In the genomic region with DNA sequence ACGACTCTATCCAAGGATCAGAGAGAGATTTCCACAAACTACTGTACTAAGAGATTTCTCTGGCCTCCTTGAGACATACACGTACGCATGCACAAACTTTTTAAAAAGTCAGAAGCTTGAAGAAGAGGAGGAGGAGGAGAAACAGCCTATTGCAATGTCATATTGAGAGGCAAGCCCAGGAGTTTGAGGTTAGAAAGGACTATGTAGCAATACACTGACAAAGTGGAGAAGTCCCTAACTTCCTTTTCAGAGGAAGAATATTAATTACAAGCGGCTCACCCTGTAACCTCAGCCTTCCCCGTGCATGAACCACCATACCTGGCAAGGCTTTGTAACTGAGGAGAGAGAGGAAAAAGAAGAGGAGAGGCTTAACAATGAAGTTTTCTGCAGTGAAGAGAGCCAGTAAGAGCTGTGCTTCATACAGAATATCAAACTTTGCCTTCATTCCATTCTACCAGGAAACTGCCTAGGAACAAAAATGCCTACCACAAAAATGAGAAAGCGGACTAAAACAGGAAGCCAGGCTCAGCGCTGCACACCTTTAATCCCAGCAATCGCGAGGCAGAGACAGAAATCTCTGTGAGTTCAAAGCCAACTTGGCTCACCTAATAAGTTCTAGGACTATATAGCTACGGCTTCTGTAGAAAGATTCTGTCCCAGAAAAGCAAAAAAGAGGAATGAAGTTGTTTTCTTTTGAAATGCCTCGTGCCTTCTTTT, we compare ENCODE assay signal across 8 mouse cellular contexts. TPM values are rescaled to one million over a fixed set of nuclear protein-coding genes. Genes with fewer than 3 reads are reported as not detected.
DNase-seq lines count a peak whose midpoint lies in the region; ATAC-seq lines count a peak whose summit lies in the region.

No protein-coding gene starts in this region.

- H3K27me3 ChIP-seq in lung, embryonic 16.5 days (ENCODE audit: control insufficient read depth, insufficient read depth, low read depth, low read length) = no peaks in the 10 kb centered on the region
- no peaks in the 10 kb centered on the region for H3K27me3 ChIP-seq in embryonic facial prominence, embryonic 15.5 days
- no peaks in the 10 kb centered on the region for H3K27me3 ChIP-seq in liver, embryonic 11.5 days (replicated peaks; ENCODE audit: control insufficient read depth, insufficient read depth, low read length)
- no peaks in the 10 kb centered on the region for H3K27me3 ChIP-seq in stomach, embryonic 14.5 days (ENCODE audit: control insufficient read depth, insufficient read depth, low read length)

- peak overlapping the region; percentile 11; the same call in 1 of the 2 replicates for H3K27ac ChIP-seq in lung, embryonic 16.5 days (ENCODE audit: low read length)
- peak overlapping the region; percentile 87; the same call in 1 of the 2 replicates for H3K27ac ChIP-seq in embryonic facial prominence, embryonic 15.5 days (replicated peaks)
- peak overlapping the region; percentile 43 for H3K27ac ChIP-seq in liver, embryonic 11.5 days (ENCODE audit: low read depth, low read length)
- H3K27ac ChIP-seq in stomach, embryonic 14.5 days (ENCODE audit: low read length) = peak overlapping the region; percentile 6; the same call in 1 of the 2 replicates

- H3K4me2 ChIP-seq in lung, embryonic 16.5 days (ENCODE audit: low read depth, low read length) = peak overlapping the region; percentile 98
- H3K4me2 ChIP-seq in embryonic facial prominence, embryonic 15.5 days (replicated peaks) = peak overlapping the region; percentile 93
- H3K4me2 ChIP-seq in liver, embryonic 11.5 days = peak overlapping the region; percentile 95
- peak overlapping the region; percentile 95 for H3K4me2 ChIP-seq in stomach, embryonic 14.5 days (replicated peaks; ENCODE audit: low read depth, low read length)

- H3K4me1 ChIP-seq in lung, embryonic 16.5 days (replicated peaks; ENCODE audit: control insufficient read depth, insufficient read depth, low read length) = peaks cover 19% of the 10 kb centered on the region
- H3K4me1 ChIP-seq in embryonic facial prominence, embryonic 15.5 days = peaks cover 29% of the 10 kb centered on the region
- peaks cover 36% of the 10 kb centered on the region for H3K4me1 ChIP-seq in liver, embryonic 11.5 days (replicated peaks; ENCODE audit: control insufficient read depth, insufficient read depth, low read length)
- peaks cover 12% of the 10 kb centered on the region for H3K4me1 ChIP-seq in stomach, embryonic 14.5 days (ENCODE audit: control insufficient read depth, insufficient read depth, low read length)

- no peak for DNase-seq in lung, adult 18-20 months
- no peak for DNase-seq in liver, embryonic 11.5 days (ENCODE audit: low spot score)
- DNase-seq in urinary bladder, postnatal 4 days (ENCODE audit: low spot score in 2 of 2) = no peak
- no peak for DNase-seq in urinary bladder, adult 2 months (ENCODE audit: low spot score)

- H3K9me3 ChIP-seq in lung, embryonic 16.5 days (ENCODE audit: control insufficient read depth, low read length) = 0 out of 2 replicates have a peak, but pooled peaks cover 5% of the 10 kb centered on the region
- H3K9me3 ChIP-seq in embryonic facial prominence, embryonic 15.5 days (replicated peaks) = no peaks in the 10 kb centered on the region
- H3K9me3 ChIP-seq in liver, embryonic 11.5 days (ENCODE audit: control insufficient read depth, low read length) = no peaks in the 10 kb centered on the region
- H3K9me3 ChIP-seq in stomach, embryonic 14.5 days (ENCODE audit: control insufficient read depth, low read depth, low read length) = no peaks in the 10 kb centered on the region; the same call in 1 of the 2 replicates

- WGBS in lung, embryonic 16.5 days = 22% methylated on average over 11 of the region's 11 CpGs
- 23% methylated on average over 11 of the region's 11 CpGs for WGBS in embryonic facial prominence, embryonic 15.5 days
- 19% methylated on average over 11 of the region's 11 CpGs for WGBS in liver, embryonic 11.5 days
- 22% methylated on average over 11 of the region's 11 CpGs for WGBS in stomach, embryonic 14.5 days

- no peaks in the 10 kb centered on the region for H3K36me3 ChIP-seq in lung, embryonic 16.5 days (ENCODE audit: control insufficient read depth, insufficient read depth, low read length)
- H3K36me3 ChIP-seq in embryonic facial prominence, embryonic 15.5 days = peaks cover 7% of the 10 kb centered on the region; the same call in 1 of the 2 replicates
- peaks cover 8% of the 10 kb centered on the region; the same call in 1 of the 2 replicates for H3K36me3 ChIP-seq in liver, embryonic 11.5 days (ENCODE audit: control insufficient read depth, insufficient read depth, low read length)
- H3K36me3 ChIP-seq in stomach, embryonic 14.5 days (ENCODE audit: control insufficient read depth, insufficient read depth, low read length) = 0 out of 2 replicates have a peak, but pooled peaks cover 2% of the 10 kb centered on the region

- peak overlapping the region; percentile 88 for H3K9ac ChIP-seq in lung, embryonic 16.5 days (ENCODE audit: low read length)
- H3K9ac ChIP-seq in embryonic facial prominence, embryonic 15.5 days = peak overlapping the region; percentile 70; the same call in 1 of the 2 replicates
- peak overlapping the region; percentile 90 for H3K9ac ChIP-seq in liver, embryonic 11.5 days (ENCODE audit: low read depth, low read length)
- H3K9ac ChIP-seq in stomach, embryonic 14.5 days (replicated peaks; ENCODE audit: low read depth, low read length) = peak overlapping the region; percentile 78

- peak overlapping the region; percentile 92 for H3K4me3 ChIP-seq in lung, embryonic 16.5 days (ENCODE audit: low read length)
- peak overlapping the region; percentile 86 for H3K4me3 ChIP-seq in embryonic facial prominence, embryonic 15.5 days (replicated peaks)
- peak overlapping the region; percentile 93 for H3K4me3 ChIP-seq in liver, embryonic 11.5 days (ENCODE audit: low read depth, low read length)
- H3K4me3 ChIP-seq in stomach, embryonic 14.5 days (ENCODE audit: low read depth, low read length) = peak overlapping the region; percentile 83

- ATAC-seq in lung, embryonic 16.5 days (ENCODE audit: low read depth) = no peak
- no peak for ATAC-seq in embryonic facial prominence, embryonic 15.5 days (ENCODE audit: insufficient number of reproducible peaks, low FRiP score, low TSS enrichment, low read depth)
- ATAC-seq in liver, embryonic 11.5 days (replicated peaks; ENCODE audit: low FRiP score) = no peak
- ATAC-seq in stomach, embryonic 14.5 days (ENCODE audit: insufficient number of reproducible peaks, insufficient read depth, low FRiP score, low read depth) = no peak
- ATAC-seq in megakaryocyte-erythroid progenitor cell, adult 5-6 weeks (replicated peaks; ENCODE audit: low FRiP score, low TSS enrichment, poor library complexity, severe bottlenecking) = no peak

RNA-seq across cellular contexts. Expression of a gene that starts 0.5 kb away (rescaled TPM):
- 8.1 and 8.9 TPM in 2 replicates for polyA plus RNA-seq in lung, embryonic 16.5 days (2015; fragmentation: Nextera tagmentation; extraction: Ambion mirVana)
- 14.7 and 15.4 TPM in 2 replicates for polyA plus RNA-seq in embryonic facial prominence, embryonic 15.5 days (2015; fragmentation: Nextera tagmentation; extraction: Ambion mirVana)
- polyA plus RNA-seq in liver, embryonic 11.5 days (2014; fragmentation: Nextera tagmentation; extraction: Ambion mirVana) = 24.7 and 25.2 TPM in 2 replicates
- 10.1 and 11.7 TPM in 2 replicates for polyA plus RNA-seq in stomach, embryonic 14.5 days (2014; fragmentation: Nextera tagmentation; extraction: Ambion mirVana)
- 15.3 and 18.2 TPM in 2 replicates for total RNA-seq in megakaryocyte-erythroid progenitor cell, adult 5-6 weeks (2014; fragmentation: Nextera tagmentation)
- 12.5 and 15.5 TPM in 2 replicates for total RNA-seq in megakaryocyte-erythroid progenitor cell, adult 5-6 weeks (2017)
- polyA plus RNA-seq in urinary bladder, adult 2 months (2012; rRNA removed) = 8.6 and 9.2 TPM in 2 replicates

RNA-seq across cellular contexts. Expression of a gene that starts 28.2 kb away (rescaled TPM):
- polyA plus RNA-seq in lung, embryonic 16.5 days (2015; fragmentation: Nextera tagmentation; extraction: Ambion mirVana) = 46.1 and 46.6 TPM in 2 replicates
- polyA plus RNA-seq in embryonic facial prominence, embryonic 15.5 days (2015; fragmentation: Nextera tagmentation; extraction: Ambion mirVana) = 35.3 and 37.3 TPM in 2 replicates
- 25.2 and 26.8 TPM in 2 replicates for polyA plus RNA-seq in liver, embryonic 11.5 days (2014; fragmentation: Nextera tagmentation; extraction: Ambion mirVana)
- 34.8 and 36.5 TPM in 2 replicates for polyA plus RNA-seq in stomach, embryonic 14.5 days (2014; fragmentation: Nextera tagmentation; extraction: Ambion mirVana)
- total RNA-seq in megakaryocyte-erythroid progenitor cell, adult 5-6 weeks (2014; fragmentation: Nextera tagmentation) = 14.6 and 24.8 TPM in 2 replicates
- 8.8 and 11.7 TPM in 2 replicates for total RNA-seq in megakaryocyte-erythroid progenitor cell, adult 5-6 weeks (2017)
- 50.7 and 59.7 TPM in 2 replicates for polyA plus RNA-seq in urinary bladder, adult 2 months (2012; rRNA removed)

RNA-seq across cellular contexts. Expression of a gene that starts 34.7 kb away (rescaled TPM):
- not detected in 2 replicates for polyA plus RNA-seq in lung, embryonic 16.5 days (2015; fragmentation: Nextera tagmentation; extraction: Ambion mirVana)
- polyA plus RNA-seq in embryonic facial prominence, embryonic 15.5 days (2015; fragmentation: Nextera tagmentation; extraction: Ambion mirVana) = not detected in 2 replicates
- polyA plus RNA-seq in liver, embryonic 11.5 days (2014; fragmentation: Nextera tagmentation; extraction: Ambion mirVana) = not detected in 2 replicates
- 0.10 and 0.11 TPM in 2 replicates for polyA plus RNA-seq in stomach, embryonic 14.5 days (2014; fragmentation: Nextera tagmentation; extraction: Ambion mirVana)
- not detected in 2 replicates for total RNA-seq in megakaryocyte-erythroid progenitor cell, adult 5-6 weeks (2014; fragmentation: Nextera tagmentation)
- total RNA-seq in megakaryocyte-erythroid progenitor cell, adult 5-6 weeks (2017) = not detected in 2 replicates
- not detected in 2 replicates for polyA plus RNA-seq in urinary bladder, adult 2 months (2012; rRNA removed)

RNA-seq across cellular contexts. Expression of a gene that starts 37.7 kb away (rescaled TPM):
- 40.9 and 43.6 TPM in 2 replicates for polyA plus RNA-seq in lung, embryonic 16.5 days (2015; fragmentation: Nextera tagmentation; extraction: Ambion mirVana)
- 24.0 and 24.4 TPM in 2 replicates for polyA plus RNA-seq in embryonic facial prominence, embryonic 15.5 days (2015; fragmentation: Nextera tagmentation; extraction: Ambion mirVana)
- 22.5 and 22.6 TPM in 2 replicates for polyA plus RNA-seq in liver, embryonic 11.5 days (2014; fragmentation: Nextera tagmentation; extraction: Ambion mirVana)
- polyA plus RNA-seq in stomach, embryonic 14.5 days (2014; fragmentation: Nextera tagmentation; extraction: Ambion mirVana) = 27.2 and 27.3 TPM in 2 replicates
- total RNA-seq in megakaryocyte-erythroid progenitor cell, adult 5-6 weeks (2014; fragmentation: Nextera tagmentation) = 10.3 and 11.5 TPM in 2 replicates
- total RNA-seq in megakaryocyte-erythroid progenitor cell, adult 5-6 weeks (2017) = 17.8 and 18.6 TPM in 2 replicates
- polyA plus RNA-seq in urinary bladder, adult 2 months (2012; rRNA removed) = 13.2 and 13.8 TPM in 2 replicates

RNA-seq across cellular contexts. Expression of a gene that starts 59.4 kb away (rescaled TPM):
- 82.2 and 86.7 TPM in 2 replicates for polyA plus RNA-seq in lung, embryonic 16.5 days (2015; fragmentation: Nextera tagmentation; extraction: Ambion mirVana)
- 50.2 and 58.9 TPM in 2 replicates for polyA plus RNA-seq in embryonic facial prominence, embryonic 15.5 days (2015; fragmentation: Nextera tagmentation; extraction: Ambion mirVana)
- 42.9 and 44.2 TPM in 2 replicates for polyA plus RNA-seq in liver, embryonic 11.5 days (2014; fragmentation: Nextera tagmentation; extraction: Ambion mirVana)
- polyA plus RNA-seq in stomach, embryonic 14.5 days (2014; fragmentation: Nextera tagmentation; extraction: Ambion mirVana) = 44.4 and 48.8 TPM in 2 replicates
- total RNA-seq in megakaryocyte-erythroid progenitor cell, adult 5-6 weeks (2014; fragmentation: Nextera tagmentation) = not detected in 2 replicates
- total RNA-seq in megakaryocyte-erythroid progenitor cell, adult 5-6 weeks (2017) = 4.4 and 5.9 TPM in 2 replicates
- polyA plus RNA-seq in urinary bladder, adult 2 months (2012; rRNA removed) = 32.9 and 36.7 TPM in 2 replicates

Comparison
In these comparisons a context has a peak if more than half of its experiments do, and no peak if none do; other contexts are left out.
1. H3K27ac ChIP-seq: peak in every context shown above with its lines; median percentile 87 in embryonic facial prominence, embryonic 15.5 days; 43 in liver, embryonic 11.5 days; 11 in lung, embryonic 16.5 days; 6 in stomach, embryonic 14.5 days.